11 mouse cellular contexts compared by ENCODE assay signal in the genomic region with DNA sequence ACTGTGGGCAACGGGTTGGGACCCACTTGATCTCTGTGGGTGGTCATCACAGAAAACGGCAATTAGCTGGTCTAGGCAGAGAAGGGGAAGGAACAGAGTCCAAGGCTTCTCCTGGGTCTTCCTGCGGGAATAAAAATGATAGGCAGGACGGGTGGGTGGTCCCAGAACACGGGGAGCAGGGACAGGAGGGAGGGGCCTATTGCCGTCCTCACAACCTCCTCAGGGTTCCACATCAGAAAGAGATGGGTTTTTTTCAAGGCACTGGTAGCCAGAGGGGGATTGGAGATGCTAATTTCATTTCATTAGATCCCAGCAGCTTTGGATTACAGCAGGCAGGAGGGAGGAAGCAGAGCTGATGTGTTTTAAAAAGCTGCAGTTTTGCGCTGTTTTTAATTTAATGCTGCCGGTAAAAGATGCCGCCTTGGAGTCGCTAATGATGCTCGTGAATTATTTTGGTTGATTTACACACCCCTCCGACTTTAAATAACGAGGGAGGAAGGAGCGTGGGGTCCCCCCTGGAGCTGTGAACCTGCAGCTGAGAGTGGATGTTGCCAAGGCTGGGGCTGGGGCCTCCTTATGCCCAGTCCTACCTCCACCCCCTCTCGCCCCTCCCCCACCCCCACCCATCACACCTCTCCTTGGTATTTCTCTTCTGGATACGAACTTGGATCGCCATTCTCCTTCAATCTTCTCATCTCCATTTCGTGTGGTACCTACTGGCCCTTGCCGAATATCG.
DNase-seq lines count a peak whose midpoint lies in the region; ATAC-seq lines count a peak whose summit lies in the region.
"Had no signal": no experiment of that assay in that cellular context is flagged by ENCODE, and none has a peak within 500 bp of the region (broad histone marks: within the 10 kb centered on the region; RNA-seq: fewer than 3 reads in every experiment).

No protein-coding gene starts in this region.

- no peak overlapping the region for H3K9ac ChIP-seq in embryonic facial prominence, embryonic 12.5 days
- H3K9ac ChIP-seq in hindbrain, embryonic 14.5 days, result no peak overlapping the region; the same call in 1 of the 2 replicates
- H3K9ac ChIP-seq in midbrain, embryonic 16.5 days (ENCODE audit: low read depth, low read length), result 0 out of 2 replicates have a peak overlapping the region, but pooled peaks have one; percentile 32

- ATAC-seq in embryonic facial prominence, embryonic 12.5 days (ENCODE audit: insufficient number of reproducible peaks, insufficient read depth, low FRiP score, low TSS enrichment), result no peak
- peak; percentile 53; the same call in 1 of the 2 replicates for ATAC-seq in hindbrain, embryonic 14.5 days (ENCODE audit: low FRiP score)
- ATAC-seq in midbrain, embryonic 16.5 days, result peak; percentile 32; the same call in 1 of the 2 replicates

- H3K36me3 ChIP-seq in embryonic facial prominence, embryonic 12.5 days, result no peaks in the 10 kb centered on the region
- H3K36me3 ChIP-seq in hindbrain, embryonic 14.5 days (replicated peaks; ENCODE audit: control insufficient read depth, insufficient read depth), result no peaks in the 10 kb centered on the region
- no peaks in the 10 kb centered on the region for H3K36me3 ChIP-seq in midbrain, embryonic 16.5 days (ENCODE audit: control insufficient read depth, insufficient read depth, low read length)

- DNase-seq in R1 (ENCODE audit: low read depth, low spot score), result peak; percentile 71
- peak; percentile 51 for DNase-seq in hindbrain, embryonic 14.5 days (ENCODE audit: low spot score)
- no peak for DNase-seq in right cerebral cortex, postnatal 4 days
- DNase-seq in lung, postnatal 10 days, result no peak
- no peak for DNase-seq in adrenal gland, adult (ENCODE audit: inconsistent age in 2 of 2, low spot score in 1 of 2)
- DNase-seq: adrenal gland, postnatal 36 days; heart, postnatal 4 days; layer of hippocampus, postnatal 36 days; lung, adult 2 months had no signal

- 3% methylated on average over 20 of the region's 20 CpGs for WGBS in embryonic facial prominence, embryonic 12.5 days
- WGBS in hindbrain, embryonic 14.5 days, result 4% methylated on average over 20 of the region's 20 CpGs
- 4% methylated on average over 20 of the region's 20 CpGs for WGBS in midbrain, embryonic 16.5 days

- no peak overlapping the region for H3K27ac ChIP-seq in embryonic facial prominence, embryonic 12.5 days
- H3K27ac ChIP-seq in hindbrain, embryonic 14.5 days, result peak overlapping the region; percentile 26
- H3K27ac ChIP-seq in midbrain, embryonic 16.5 days (ENCODE audit: low read length), result peak overlapping the region; percentile 61

- H3K27me3 ChIP-seq in embryonic facial prominence, embryonic 12.5 days, result peaks cover 16% of the 10 kb centered on the region
- H3K27me3 ChIP-seq in hindbrain, embryonic 14.5 days (ENCODE audit: control insufficient read depth, insufficient read depth, low read length), result no peaks in the 10 kb centered on the region
- no peaks in the 10 kb centered on the region for H3K27me3 ChIP-seq in midbrain, embryonic 16.5 days (ENCODE audit: control insufficient read depth, insufficient read depth, low read depth, low read length)

- peak overlapping the region; percentile 17 for H3K4me2 ChIP-seq in embryonic facial prominence, embryonic 12.5 days (replicated peaks)
- peak overlapping the region; percentile 17 for H3K4me2 ChIP-seq in hindbrain, embryonic 14.5 days (replicated peaks)
- H3K4me2 ChIP-seq in midbrain, embryonic 16.5 days (ENCODE audit: low read length), result peak overlapping the region; percentile 3; the same call in 1 of the 2 replicates

- H3K4me1 ChIP-seq in embryonic facial prominence, embryonic 12.5 days, result peaks cover 24% of the 10 kb centered on the region
- peaks cover 17% of the 10 kb centered on the region for H3K4me1 ChIP-seq in hindbrain, embryonic 14.5 days (replicated peaks; ENCODE audit: control insufficient read depth, insufficient read depth, low read length)
- peaks cover 14% of the 10 kb centered on the region for H3K4me1 ChIP-seq in midbrain, embryonic 16.5 days (ENCODE audit: control insufficient read depth, insufficient read depth, low read length)

- 0 out of 2 replicates have a peak, but pooled peaks cover 5% of the 10 kb centered on the region for H3K9me3 ChIP-seq in embryonic facial prominence, embryonic 12.5 days
- H3K9me3 ChIP-seq in hindbrain, embryonic 14.5 days (ENCODE audit: control insufficient read depth, low read length), result no peaks in the 10 kb centered on the region
- no peaks in the 10 kb centered on the region for H3K9me3 ChIP-seq in midbrain, embryonic 16.5 days (replicated peaks; ENCODE audit: control insufficient read depth, low read length, poor library complexity, severe bottlenecking)

- no peak overlapping the region for H3K4me3 ChIP-seq in embryonic facial prominence, embryonic 12.5 days
- H3K4me3 ChIP-seq in hindbrain, embryonic 14.5 days (replicated peaks; ENCODE audit: low read length), result no peak overlapping the region
- no peak overlapping the region for H3K4me3 ChIP-seq in midbrain, embryonic 16.5 days (ENCODE audit: low read depth, low read length)

Comparison
In these comparisons a context has a peak if more than half of its experiments do, and no peak if none do; other contexts are left out.
1. DNase-seq: peak in R1 (single experiment) and hindbrain, embryonic 14.5 days (single experiment); none in right cerebral cortex, postnatal 4 days (single experiment), lung, postnatal 10 days (single experiment) and adrenal gland, adult (0 of 2).
2. Peak in every context shown above with its lines, with median percentiles within 50 percentile points of each other: H3K4me2 ChIP-seq.